Mouse (Mus musculus) spleen, adult 2 months (tissue): ENCODE results near the gene Maml2. TPM values are rescaled to one million over a fixed set of nuclear protein-coding genes. Genes with fewer than 3 reads are reported as not detected.

ENCODE experiments used
- DNase-seq, 2 experiments: peaks; one replicate each; pipeline versions ENCODE4 v3.0.0 to v3.0.0-alpha.2; 2012 to 2021; ENCODE audit warnings: low spot score in 2 of 2, low read depth in 1 of 2
- H3K27ac ChIP-seq: fragments of 200-500 bp; 2 replicates; pipeline ENCODE4 v1.5.1; 2012; ENCODE audit warnings: low read length, inconsistent platforms; ENCODE audit not compliant: insufficient read depth
- H3K27me3 ChIP-seq: fragments of 200-500 bp; 2 replicates; pipeline ENCODE4 v1.6.1; 2012; ENCODE audit warnings: mild to moderate bottlenecking, moderate library complexity, low read length, inconsistent platforms; ENCODE audit not compliant: control insufficient read depth, insufficient read depth
- H3K36me3 ChIP-seq: fragments of 200-500 bp; 2 replicates; pipeline ENCODE4 v1.6.1; 2012; ENCODE audit warnings: mild to moderate bottlenecking, low read length, inconsistent platforms; ENCODE audit not compliant: control insufficient read depth, insufficient read depth
- H3K4me1 ChIP-seq: fragments of 200-500 bp; 2 replicates; pipeline ENCODE4 v1.6.1; 2011; ENCODE audit warnings: inconsistent platforms; ENCODE audit not compliant: control insufficient read depth, insufficient read depth, insufficient read length
- H3K4me3 ChIP-seq: fragments of 200-500 bp; 2 replicates; pipeline ENCODE4 v1.5.1; 2011; ENCODE audit warnings: mild to moderate bottlenecking, inconsistent platforms; ENCODE audit not compliant: insufficient read depth, insufficient read length; ENCODE audit errors: extremely low read depth
- CTCF ChIP-seq: fragments of 200-500 bp; IDR thresholded peaks from 2 replicates; pipeline ENCODE4 v1.5.1; 2011; ENCODE audit warnings: mild to moderate bottlenecking, inconsistent platforms; ENCODE audit not compliant: insufficient read depth, insufficient read length, insufficient replicate concordance; ENCODE audit errors: extremely low read depth
- POLR2A ChIP-seq: fragments of 200-500 bp; IDR thresholded peaks from 2 replicates; pipeline ENCODE4 v1.6.1; 2011; ENCODE audit warnings: low read depth, low read length, inconsistent platforms
- WGBS: fragments of 180-500 bp; shearing (Covaris S2); methylation state at CpG from one replicate; pipeline ENCODE4 v1.1.7; 2018; 5-methylcytosine and 5-hydroxymethylcytosine counted together
- polyA plus RNA-seq: library from polyadenylated mRNA; depleted of rRNA; stranded (reverse); fragments of >200 nt; gene quantifications from 2 replicates; pipeline ENCODE4 v1.2.3, GENCODE M21; 2012

Maml2 gene
- polyA plus RNA-seq, 1 experiment, result 9.4 TPM

DNA sequence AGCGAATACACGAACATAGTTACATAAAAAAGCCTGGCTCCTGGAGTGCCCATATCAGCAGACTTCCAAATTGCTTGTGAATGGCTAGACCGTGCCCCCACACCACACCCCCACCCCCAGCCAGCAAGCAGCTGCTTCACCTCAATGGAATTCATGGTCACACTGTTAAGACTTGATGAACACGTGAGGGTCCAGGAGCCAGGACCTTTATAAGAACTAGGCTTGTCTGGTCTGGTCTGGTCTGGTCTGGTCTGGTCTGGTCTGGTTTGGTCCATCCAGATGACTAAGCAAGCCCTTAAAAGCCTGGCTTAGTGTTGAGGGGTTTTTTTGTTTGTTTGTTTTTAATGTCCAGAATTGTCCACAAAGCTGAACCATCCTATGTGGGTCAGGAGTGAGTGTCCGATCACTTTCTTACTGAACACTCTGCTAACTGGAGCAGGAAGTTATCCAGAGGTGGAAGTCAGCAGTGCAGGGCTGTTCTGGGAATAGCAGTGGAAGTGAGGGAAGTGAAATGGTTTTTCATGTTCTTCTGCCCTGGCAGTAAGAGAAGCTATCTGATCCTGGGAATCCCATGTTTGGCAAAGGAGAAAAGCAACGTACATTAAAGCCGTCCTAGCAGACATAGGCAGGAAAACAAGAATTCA lies 200.1 kb downstream of the Maml2 start:
- Histone ChIP-seq H3K27ac (peak overlapping the region; percentile 26; the same call in 1 of the 2 replicates), H3K4me3 (no peak overlapping the region), H3K36me3 (no peaks in the 10 kb centered on the region), H3K27me3 (no peaks in the 10 kb centered on the region), H3K4me1 (peaks cover 2% of the 10 kb centered on the region; the same call in 1 of the 2 replicates)
- no peak for DNase-seq
- TF ChIP-seq CTCF, result no peak
- TF ChIP-seq POLR2A, result no peak
- WGBS, result 84% methylated on average over 7 of the region's 7 CpGs

DNA sequence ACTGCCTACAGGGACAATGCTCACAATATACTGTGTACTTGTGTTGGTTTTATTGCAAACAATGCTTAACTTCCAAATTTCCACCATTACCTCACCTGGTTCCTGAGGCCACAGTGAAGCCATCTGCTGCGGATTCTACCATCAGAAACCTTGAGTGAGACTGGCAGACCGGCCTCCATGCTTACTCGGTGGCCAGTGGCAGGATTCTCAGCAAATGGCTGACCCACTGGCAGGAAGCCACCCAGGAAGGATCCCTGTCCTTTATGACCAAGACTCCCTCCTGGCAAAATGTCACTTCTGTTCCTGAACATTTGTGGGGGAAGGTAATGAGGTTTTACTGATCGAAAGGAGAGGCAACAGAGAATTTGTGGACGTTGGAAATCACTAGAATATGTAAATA lies 202.3 kb downstream of the Maml2 start:
- TF ChIP-seq CTCF, result no peak
- Histone ChIP-seq H3K27me3 (no peaks in the 10 kb centered on the region), H3K27ac (no peak overlapping the region), H3K36me3 (no peaks in the 10 kb centered on the region), H3K4me3 (no peak overlapping the region), H3K4me1 (no peaks in the 10 kb centered on the region)
- DNase-seq, result no peak
- 91% methylated on average over 5 of the region's 5 CpGs for whole genome bisulfite sequencing

DNA sequence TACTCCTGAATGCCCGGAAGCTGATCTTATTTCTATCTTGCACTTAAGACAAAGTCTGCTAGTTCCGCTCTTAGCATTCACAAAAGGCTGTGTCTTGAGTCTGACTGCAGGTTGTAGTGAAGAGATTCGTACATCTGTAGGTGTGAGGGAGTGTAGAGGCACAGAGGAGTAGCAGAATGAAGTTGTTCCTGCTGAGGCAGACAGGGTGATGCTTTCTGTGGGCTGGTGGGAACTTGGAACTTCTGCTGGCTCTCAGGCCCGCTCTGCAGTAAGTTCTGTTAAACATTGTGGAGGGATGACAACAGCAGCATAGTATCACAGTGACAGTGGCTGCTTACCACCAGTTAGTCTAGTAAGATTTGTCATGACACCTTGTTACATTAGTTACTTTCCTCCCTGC lies 207.3 kb downstream of the Maml2 start:
- Histone ChIP-seq H3K36me3 (no peaks in the 10 kb centered on the region), H3K27ac (no peak overlapping the region), H3K4me3 (no peak overlapping the region), H3K4me1 (peaks cover 11% of the 10 kb centered on the region), H3K27me3 (no peaks in the 10 kb centered on the region)
- TF ChIP-seq POLR2A, result no peak
- no peak for TF ChIP-seq CTCF
- 94% methylated on average over 4 of the region's 4 CpGs for WGBS
- DNase-seq, result no peak

- no peak overlapping the region for H3K27ac ChIP-seq
- TF ChIP-seq POLR2A, result no peak
- no peak for TF ChIP-seq CTCF
- WGBS, result 68% methylated on average over 6 of the region's 6 CpGs
These were observed 209.4 kb downstream of the Maml2 start for GRCm38 (mm10) chr9:13506956-13507821.

GRCm38 (mm10) chr9:13507822-13508188 lies 210.0 kb downstream of the Maml2 start:
- no peak for TF ChIP-seq CTCF
- no peak for TF ChIP-seq POLR2A
- no peak for DNase-seq
- Histone ChIP-seq H3K27me3 (no peaks in the 10 kb centered on the region), H3K27ac (no peak overlapping the region), H3K36me3 (no peaks in the 10 kb centered on the region), H3K4me1 (peaks cover 15% of the 10 kb centered on the region), H3K4me3 (no peak overlapping the region)
- 93% methylated on average over 9 of the region's 9 CpGs for WGBS

More at GRCm38 (mm10) chr9:13506956-13507821, 209.4 kb downstream of the Maml2 start:
- H3K36me3 ChIP-seq, result no peaks in the 10 kb centered on the region
- H3K4me1 ChIP-seq, result peaks cover 15% of the 10 kb centered on the region
- no peaks in the 10 kb centered on the region for H3K27me3 ChIP-seq
- no peak for DNase-seq
- no peak overlapping the region for H3K4me3 ChIP-seq

DNA sequence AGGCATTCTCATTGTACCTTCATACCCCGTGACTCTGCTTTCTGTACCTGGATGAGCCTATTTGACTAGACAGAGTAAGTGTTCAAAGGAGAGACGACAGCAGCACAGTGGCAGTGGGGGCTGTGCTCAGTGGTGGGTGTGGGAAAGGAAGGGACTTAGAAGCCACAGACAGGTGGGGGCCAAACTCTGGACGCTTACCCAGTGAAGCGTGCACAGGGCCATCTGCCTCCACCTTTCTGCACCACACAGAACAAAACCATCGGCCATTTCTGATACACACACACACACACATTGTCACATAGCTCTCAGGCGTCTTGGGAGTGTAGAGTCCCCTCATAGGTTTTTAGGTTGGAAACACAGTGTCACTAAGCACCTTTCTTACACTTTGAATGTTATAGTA lies 212.0 kb downstream of the Maml2 start:
- 25% methylated on average over 6 of the region's 6 CpGs for WGBS

More for the DNA sequence above, 212.0 kb downstream of the Maml2 start:
- no peak overlapping the region for H3K4me3 ChIP-seq
- H3K4me1 ChIP-seq, result peaks cover 15% of the 10 kb centered on the region
- H3K27ac ChIP-seq, result peak overlapping the region; percentile 37
- peak; percentile 12 to 68 for DNase-seq
- TF ChIP-seq CTCF (no peak), POLR2A (no peak)
- H3K27me3 ChIP-seq, result no peaks in the 10 kb centered on the region
- H3K36me3 ChIP-seq, result no peaks in the 10 kb centered on the region
